Mouse (Mus musculus) cortical plate, adult 2 months (tissue): ENCODE results near the gene Tmem260. TPM values are rescaled to one million over a fixed set of nuclear protein-coding genes. Genes with fewer than 3 reads are reported as not detected.

Experiments
- H3K27ac ChIP-seq: fragments of 200-500 bp; 2 replicates; pipeline ENCODE4 v1.5.1; 2012; ENCODE audit warnings: low read length, control low read depth, inconsistent platforms; ENCODE audit not compliant: insufficient read depth
- H3K4me1 ChIP-seq: fragments of 200-500 bp; 2 replicates; pipeline ENCODE4 v1.6.1; 2011; ENCODE audit warnings: low read length; ENCODE audit not compliant: control insufficient read depth, insufficient read depth
- H3K4me3 ChIP-seq: fragments of 200-500 bp; 2 replicates; pipeline ENCODE4 v1.5.1; 2011; ENCODE audit warnings: mild to moderate bottlenecking, low read length, control low read depth; ENCODE audit not compliant: insufficient read depth
- CTCF ChIP-seq: fragments of 200-500 bp; IDR thresholded peaks from 2 replicates; pipeline ENCODE4 v1.5.1; 2011; ENCODE audit warnings: mild to moderate bottlenecking, control low read depth, low read length; ENCODE audit not compliant: insufficient read depth; ENCODE audit errors: extremely low read depth
- POLR2A ChIP-seq: fragments of 200-500 bp; IDR thresholded peaks from 2 replicates; pipeline ENCODE4 v1.6.1; 2011; ENCODE audit warnings: mild to moderate bottlenecking, low read length, control low read depth; ENCODE audit not compliant: insufficient read depth; ENCODE audit errors: extremely low read depth
- polyA plus RNA-seq: library from polyadenylated mRNA; depleted of rRNA; stranded (reverse); fragments of >200 nt; gene quantifications from 2 replicates; pipeline ENCODE4 v1.2.3, GENCODE M21; 2012; rRNA removed

The Tmem260 gene
- polyA plus RNA-seq, 1 experiment: 18.2 TPM

GRCm38 (mm10) chr14:48545166-48545565 is 99.2 kb downstream of the Tmem260 start:
- no peaks in the 10 kb centered on the region for H3K4me1 ChIP-seq
- H3K4me3 ChIP-seq: no peak overlapping the region
- no peak overlapping the region for H3K27ac ChIP-seq
- no peak for TF ChIP-seq CTCF
- TF ChIP-seq POLR2A: no peak

GRCm38 (mm10) chr14:48546009-48546408 is 100.1 kb downstream of the Tmem260 start:
- Histone ChIP-seq H3K27ac (no peak overlapping the region), H3K4me3 (no peak overlapping the region), H3K4me1 (no peaks in the 10 kb centered on the region)
- TF ChIP-seq CTCF (no peak), POLR2A (no peak)

GRCm38 (mm10) chr14:48549703-48550102 is 103.8 kb downstream of the Tmem260 start:
- Histone ChIP-seq H3K4me1 (no peaks in the 10 kb centered on the region), H3K27ac (no peak overlapping the region), H3K4me3 (no peak overlapping the region)
- no peak for TF ChIP-seq POLR2A
- no peak for TF ChIP-seq CTCF

GRCm38 (mm10) chr14:48553216-48553615 is 107.3 kb downstream of the Tmem260 start:
- TF ChIP-seq CTCF: no peak
- no peak for TF ChIP-seq POLR2A
- Histone ChIP-seq H3K27ac (no peak overlapping the region), H3K4me1 (no peaks in the 10 kb centered on the region), H3K4me3 (no peak overlapping the region)

GRCm38 (mm10) chr14:48553754-48554153 is 107.8 kb downstream of the Tmem260 start:
- TF ChIP-seq CTCF (no peak), POLR2A (no peak)
- Histone ChIP-seq H3K4me3 (no peak overlapping the region), H3K27ac (no peak overlapping the region), H3K4me1 (no peaks in the 10 kb centered on the region)

- Histone ChIP-seq H3K4me3 (no peak overlapping the region), H3K4me1 (no peaks in the 10 kb centered on the region), H3K27ac (no peak overlapping the region)
- TF ChIP-seq POLR2A (no peak), CTCF (no peak)
Observed at GRCm38 (mm10) chr14:48558975-48559374, 113.1 kb downstream of the Tmem260 start.

- no peak overlapping the region for H3K4me3 ChIP-seq
- TF ChIP-seq POLR2A (no peak), CTCF (no peak)
- H3K4me1 ChIP-seq: no peaks in the 10 kb centered on the region
- no peak overlapping the region for H3K27ac ChIP-seq
Observed at GRCm38 (mm10) chr14:48559736-48560135, 113.8 kb downstream of the Tmem260 start.

- Histone ChIP-seq H3K4me1 (no peaks in the 10 kb centered on the region), H3K27ac (no peak overlapping the region), H3K4me3 (no peak overlapping the region)
- TF ChIP-seq POLR2A (no peak), CTCF (no peak)
Observed at GRCm38 (mm10) chr14:48566596-48566995, 120.7 kb downstream of the Tmem260 start.

Other genes starting within 250 kb of the Tmem260 start
- 0.26 and 0.44 TPM in 2 replicates for gene Otx2, start 227.7 kb downstream of the Tmem260 start, polyA plus RNA-seq